Mouse (Mus musculus): ENCODE results near the gene Sh3rf1. TPM values are rescaled to one million over a fixed set of nuclear protein-coding genes. Genes with fewer than 3 reads are reported as not detected.
A peak's percentile ranks its signal among the peaks of the same experiment; 100 is the strongest.

Gene Sh3rf1
- polyA plus RNA-seq, 1 experiment from 2014 or later, result 6.4 TPM

DNA sequence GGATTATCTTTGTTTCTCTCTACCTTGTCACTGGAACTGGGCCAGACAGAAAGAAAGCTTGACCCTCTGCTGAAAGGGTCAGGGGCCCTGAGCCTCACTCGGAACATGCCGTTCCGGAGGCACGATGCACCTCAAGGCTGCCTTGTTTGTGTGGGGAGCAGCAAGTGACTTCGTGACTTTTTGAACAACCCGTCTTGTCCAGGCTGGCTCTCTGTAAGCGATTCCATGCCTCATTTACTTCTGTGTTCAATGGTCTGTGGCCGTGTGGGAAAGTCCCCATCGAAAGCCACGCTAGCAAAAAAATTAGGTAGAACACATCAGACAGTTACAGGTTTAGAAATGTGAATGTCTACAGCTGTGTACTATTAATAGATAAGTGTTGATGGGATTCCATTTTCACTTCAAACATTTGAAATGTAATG, 136.2 kb downstream of the Sh3rf1 start:
- WGBS (ENCODE audit: insufficient replicate concordance), result 43% methylated on average over 10 of the region's 10 CpGs
- Histone ChIP-seq H3K36me3 (ENCODE audit: control insufficient read depth, insufficient read depth, low read length) (no peaks in the 10 kb centered on the region), H3K9ac (ENCODE audit: low read depth, low read length) (no peak overlapping the region), H3K9me3 (replicated peaks; ENCODE audit: control insufficient read depth, low read length) (no peaks in the 10 kb centered on the region), H3K4me3 (ENCODE audit: low read depth, low read length) (no peak overlapping the region), H3K27ac (ENCODE audit: low read depth, low read length) (no peak overlapping the region), H3K4me1 (ENCODE audit: control insufficient read depth, insufficient read depth, low read length) (peaks cover 17% of the 10 kb centered on the region), H3K27me3 (ENCODE audit: control insufficient read depth, insufficient read depth, low read length) (no peaks in the 10 kb centered on the region), H3K4me2 (peak overlapping the region; percentile 31)
- ATAC-seq (replicated peaks; ENCODE audit: insufficient number of reproducible peaks, low FRiP score, low TSS enrichment), result no peak

DNA sequence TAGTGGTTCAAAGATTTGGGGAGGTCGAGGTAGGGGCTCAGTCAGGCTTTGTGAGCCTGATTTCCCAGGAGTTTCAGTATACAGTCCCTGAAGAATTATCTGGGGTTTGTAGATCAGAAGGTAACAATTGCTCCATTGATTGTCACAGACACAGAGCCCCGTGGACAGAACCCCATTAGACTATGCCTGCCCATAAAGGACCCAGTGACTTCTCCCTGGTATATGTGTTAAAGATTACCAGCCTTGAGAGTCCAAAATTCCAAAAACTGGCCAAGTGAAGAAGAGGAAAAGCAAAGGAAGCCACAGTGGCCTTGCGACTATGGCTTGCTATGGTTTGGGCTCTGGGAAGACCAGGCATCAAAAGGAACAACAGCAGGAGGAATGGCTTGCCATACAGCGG, 136.7 kb downstream of the Sh3rf1 start:
- no peak overlapping the region for H3K27ac ChIP-seq (ENCODE audit: low read depth, low read length)
- H3K9me3 ChIP-seq (replicated peaks; ENCODE audit: control insufficient read depth, low read length), result no peaks in the 10 kb centered on the region
- H3K4me3 ChIP-seq (ENCODE audit: low read depth, low read length), result no peak overlapping the region
- H3K4me1 ChIP-seq (ENCODE audit: control insufficient read depth, insufficient read depth, low read length), result peaks cover 17% of the 10 kb centered on the region
- H3K36me3 ChIP-seq (ENCODE audit: control insufficient read depth, insufficient read depth, low read length), result no peaks in the 10 kb centered on the region
- 78% methylated on average over 4 of the region's 4 CpGs for WGBS (ENCODE audit: insufficient replicate concordance)
- H3K9ac ChIP-seq (ENCODE audit: low read depth, low read length), result no peak overlapping the region
- no peaks in the 10 kb centered on the region for H3K27me3 ChIP-seq (ENCODE audit: control insufficient read depth, insufficient read depth, low read length)
- ATAC-seq (replicated peaks; ENCODE audit: insufficient number of reproducible peaks, low FRiP score, low TSS enrichment), result no peak
- no peak overlapping the region for H3K4me2 ChIP-seq

DNA sequence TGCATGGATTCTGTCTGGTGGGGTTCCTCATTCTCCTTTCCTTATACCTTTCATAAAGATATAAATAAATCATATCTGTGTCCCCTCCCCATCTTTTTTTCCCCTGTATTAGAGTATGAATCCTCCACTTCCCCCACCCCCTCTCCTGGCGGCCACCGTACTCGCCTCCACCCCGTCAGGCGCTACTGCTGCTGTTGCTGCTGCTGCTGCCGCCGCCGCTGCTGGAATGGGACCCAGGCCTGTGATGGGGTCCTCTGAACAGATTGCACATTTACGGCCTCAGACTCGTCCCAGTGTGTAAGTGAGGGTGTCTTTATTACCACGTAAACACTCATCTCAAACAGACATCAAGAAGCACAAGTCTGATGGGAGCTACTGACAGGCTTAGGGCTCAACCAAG, 137.8 kb downstream of the Sh3rf1 start:
- Histone ChIP-seq H3K9ac (ENCODE audit: low read depth, low read length) (no peak overlapping the region), H3K27me3 (ENCODE audit: control insufficient read depth, insufficient read depth, low read length) (no peaks in the 10 kb centered on the region), H3K27ac (ENCODE audit: low read depth, low read length) (no peak overlapping the region), H3K9me3 (replicated peaks; ENCODE audit: control insufficient read depth, low read length) (no peaks in the 10 kb centered on the region), H3K4me1 (ENCODE audit: control insufficient read depth, insufficient read depth, low read length) (peaks cover 15% of the 10 kb centered on the region), H3K4me3 (ENCODE audit: low read depth, low read length) (no peak overlapping the region), H3K36me3 (ENCODE audit: control insufficient read depth, insufficient read depth, low read length) (no peaks in the 10 kb centered on the region), H3K4me2 (no peak overlapping the region)
- ATAC-seq (replicated peaks; ENCODE audit: insufficient number of reproducible peaks, low FRiP score, low TSS enrichment), result no peak
- 92% methylated on average over 11 of the region's 11 CpGs for WGBS (ENCODE audit: insufficient replicate concordance)

DNA sequence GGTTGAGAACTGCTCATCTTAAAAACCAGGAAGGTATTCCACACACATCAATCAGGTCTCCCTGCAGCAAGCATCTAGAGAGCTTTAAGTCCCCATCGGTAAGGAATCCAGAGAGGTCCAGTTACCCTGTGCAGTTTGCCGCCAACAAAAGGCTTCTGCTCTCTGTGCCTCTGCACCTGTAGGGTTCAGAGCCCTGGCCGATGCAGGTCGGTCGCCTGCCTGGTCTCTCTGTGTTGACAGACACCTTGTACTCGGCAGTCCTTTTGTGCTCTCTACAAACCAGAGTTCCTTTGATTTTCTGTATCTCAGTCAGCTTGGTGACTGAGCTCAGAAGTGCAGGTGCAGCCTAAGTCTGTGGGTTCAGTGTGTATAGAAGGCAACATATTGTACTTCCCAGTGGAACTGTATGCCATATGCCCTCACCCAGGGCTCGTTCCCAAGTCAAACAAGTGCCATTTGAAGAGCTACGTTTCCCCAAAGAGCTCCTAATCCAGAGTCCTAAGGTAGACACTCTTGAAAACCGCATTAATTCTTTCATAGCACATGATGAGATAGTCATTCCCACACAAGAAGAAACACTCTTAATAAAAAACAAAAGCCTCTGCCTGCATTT, 138.7 kb downstream of the Sh3rf1 start:
- H3K4me3 ChIP-seq (ENCODE audit: low read depth, low read length), result no peak overlapping the region
- H3K9ac ChIP-seq (ENCODE audit: low read depth, low read length), result no peak overlapping the region
- no peak for ATAC-seq (replicated peaks; ENCODE audit: insufficient number of reproducible peaks, low FRiP score, low TSS enrichment)
- 77% methylated on average over 9 of the region's 9 CpGs for WGBS (ENCODE audit: insufficient replicate concordance)
- peaks cover 12% of the 10 kb centered on the region; the same call in 1 of the 2 replicates for H3K4me1 ChIP-seq (ENCODE audit: control insufficient read depth, insufficient read depth, low read length)
- no peaks in the 10 kb centered on the region for H3K36me3 ChIP-seq (ENCODE audit: control insufficient read depth, insufficient read depth, low read length)
- H3K9me3 ChIP-seq (replicated peaks; ENCODE audit: control insufficient read depth, low read length), result no peaks in the 10 kb centered on the region
- no peak overlapping the region for H3K4me2 ChIP-seq
- H3K27ac ChIP-seq (ENCODE audit: low read depth, low read length), result no peak overlapping the region
- H3K27me3 ChIP-seq (ENCODE audit: control insufficient read depth, insufficient read depth, low read length), result no peaks in the 10 kb centered on the region

DNA sequence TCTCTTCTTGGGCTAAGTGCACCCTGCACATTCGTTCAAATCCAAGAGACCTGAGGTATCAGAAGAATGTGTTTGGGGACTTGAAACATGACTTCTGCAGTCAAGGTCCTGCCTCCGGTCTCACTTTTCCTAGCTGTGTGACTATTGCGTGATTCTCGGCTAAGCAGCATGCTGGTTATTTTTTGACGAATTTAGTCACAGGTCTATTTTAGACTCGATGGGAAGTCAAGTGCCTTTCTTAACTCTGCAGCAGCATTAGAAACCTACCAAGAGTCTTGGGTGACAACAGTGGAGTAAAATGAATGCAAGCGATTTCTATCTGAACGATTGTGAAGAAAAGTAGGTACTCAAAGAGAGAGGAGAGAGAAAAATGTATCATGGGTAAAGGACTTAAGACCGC, 149.6 kb downstream of the Sh3rf1 start:
- H3K27ac ChIP-seq (ENCODE audit: low read depth, low read length), result no peak overlapping the region
- no peaks in the 10 kb centered on the region for H3K9me3 ChIP-seq (replicated peaks; ENCODE audit: control insufficient read depth, low read length)
- no peaks in the 10 kb centered on the region for H3K27me3 ChIP-seq (ENCODE audit: control insufficient read depth, insufficient read depth, low read length)
- no peak overlapping the region for H3K9ac ChIP-seq (ENCODE audit: low read depth, low read length)
- no peak overlapping the region for H3K4me2 ChIP-seq
- H3K4me1 ChIP-seq (ENCODE audit: control insufficient read depth, insufficient read depth, low read length), result peaks cover under 1% of the 10 kb centered on the region; the same call in 1 of the 2 replicates
- no peak overlapping the region for H3K4me3 ChIP-seq (ENCODE audit: low read depth, low read length)
- H3K36me3 ChIP-seq (ENCODE audit: control insufficient read depth, insufficient read depth, low read length), result no peaks in the 10 kb centered on the region
- no peak for ATAC-seq (replicated peaks; ENCODE audit: insufficient number of reproducible peaks, low FRiP score, low TSS enrichment)
- 86% methylated on average over 9 of the region's 9 CpGs for WGBS (ENCODE audit: insufficient replicate concordance)

DNA sequence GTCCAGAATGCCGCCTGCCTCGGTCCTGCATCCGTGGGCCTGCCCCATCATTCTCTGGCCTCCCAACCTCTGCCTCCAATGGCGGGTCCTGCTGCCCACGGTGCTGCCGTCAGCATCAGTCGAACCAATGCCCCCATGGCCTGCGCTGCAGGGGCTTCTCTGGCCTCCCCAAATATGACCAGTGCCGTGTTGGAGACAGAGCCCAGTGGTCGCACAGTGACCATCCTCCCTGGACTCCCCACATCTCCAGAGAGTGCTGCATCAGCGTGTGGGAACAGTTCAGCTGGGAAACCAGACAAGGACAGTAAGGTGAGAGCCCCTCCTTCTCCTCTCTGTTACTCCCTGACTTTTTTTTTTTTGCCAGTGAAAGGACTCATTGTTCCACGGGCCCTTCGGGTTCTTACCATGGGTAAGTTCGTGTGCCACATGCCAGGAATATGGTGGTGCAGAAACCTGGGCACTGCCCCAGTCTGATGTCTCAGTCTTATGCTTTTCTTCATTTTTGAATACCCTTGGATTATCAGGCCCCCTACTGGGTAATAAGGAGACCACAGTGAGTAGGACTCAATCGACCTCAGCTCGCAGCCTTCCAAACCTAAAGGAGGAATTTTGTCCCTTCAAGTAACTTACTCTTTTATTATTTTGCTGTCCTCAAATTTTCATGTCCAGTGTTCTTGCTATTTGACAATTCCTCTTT, 150.5 kb downstream of the Sh3rf1 start:
- Histone ChIP-seq H3K36me3 (ENCODE audit: control insufficient read depth, insufficient read depth, low read length) (no peaks in the 10 kb centered on the region), H3K27ac (ENCODE audit: low read depth, low read length) (no peak overlapping the region), H3K4me1 (ENCODE audit: control insufficient read depth, insufficient read depth, low read length) (peaks cover 8% of the 10 kb centered on the region), H3K9me3 (replicated peaks; ENCODE audit: control insufficient read depth, low read length) (no peaks in the 10 kb centered on the region), H3K4me3 (ENCODE audit: low read depth, low read length) (no peak overlapping the region), H3K27me3 (ENCODE audit: control insufficient read depth, insufficient read depth, low read length) (no peaks in the 10 kb centered on the region), H3K9ac (ENCODE audit: low read depth, low read length) (no peak overlapping the region), H3K4me2 (no peak overlapping the region)
- ATAC-seq (replicated peaks; ENCODE audit: insufficient number of reproducible peaks, low FRiP score, low TSS enrichment), result no peak
- WGBS (ENCODE audit: insufficient replicate concordance), result 87% methylated on average over 16 of the region's 16 CpGs

DNA sequence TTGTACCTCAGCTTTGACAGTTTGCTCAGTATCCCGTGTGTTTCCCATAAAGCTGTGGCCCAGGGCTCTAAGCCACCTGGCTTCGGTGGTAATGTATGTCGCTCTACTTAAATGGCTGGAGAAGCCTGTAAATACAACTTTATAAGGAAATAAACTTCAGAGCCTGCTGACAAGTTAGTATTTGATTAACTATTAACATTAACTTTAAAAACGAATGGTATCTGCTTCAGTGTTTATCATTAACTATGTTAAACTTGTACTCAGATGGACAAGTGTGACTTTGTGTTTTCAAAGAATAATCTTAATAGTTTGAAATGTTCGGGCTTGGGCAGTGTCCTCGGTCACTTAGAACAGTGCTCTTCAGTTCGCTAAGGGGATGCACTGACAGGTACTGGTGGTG, 151.5 kb downstream of the Sh3rf1 start:
- Histone ChIP-seq H3K9ac (ENCODE audit: low read depth, low read length) (no peak overlapping the region), H3K27me3 (ENCODE audit: control insufficient read depth, insufficient read depth, low read length) (no peaks in the 10 kb centered on the region), H3K4me1 (ENCODE audit: control insufficient read depth, insufficient read depth, low read length) (peaks cover 8% of the 10 kb centered on the region), H3K27ac (ENCODE audit: low read depth, low read length) (no peak overlapping the region), H3K36me3 (ENCODE audit: control insufficient read depth, insufficient read depth, low read length) (no peaks in the 10 kb centered on the region), H3K9me3 (replicated peaks; ENCODE audit: control insufficient read depth, low read length) (no peaks in the 10 kb centered on the region), H3K4me3 (ENCODE audit: low read depth, low read length) (no peak overlapping the region), H3K4me2 (no peak overlapping the region)
- 88% methylated on average over 7 of the region's 7 CpGs for WGBS (ENCODE audit: insufficient replicate concordance)
- ATAC-seq (replicated peaks; ENCODE audit: insufficient number of reproducible peaks, low FRiP score, low TSS enrichment), result no peak

DNA sequence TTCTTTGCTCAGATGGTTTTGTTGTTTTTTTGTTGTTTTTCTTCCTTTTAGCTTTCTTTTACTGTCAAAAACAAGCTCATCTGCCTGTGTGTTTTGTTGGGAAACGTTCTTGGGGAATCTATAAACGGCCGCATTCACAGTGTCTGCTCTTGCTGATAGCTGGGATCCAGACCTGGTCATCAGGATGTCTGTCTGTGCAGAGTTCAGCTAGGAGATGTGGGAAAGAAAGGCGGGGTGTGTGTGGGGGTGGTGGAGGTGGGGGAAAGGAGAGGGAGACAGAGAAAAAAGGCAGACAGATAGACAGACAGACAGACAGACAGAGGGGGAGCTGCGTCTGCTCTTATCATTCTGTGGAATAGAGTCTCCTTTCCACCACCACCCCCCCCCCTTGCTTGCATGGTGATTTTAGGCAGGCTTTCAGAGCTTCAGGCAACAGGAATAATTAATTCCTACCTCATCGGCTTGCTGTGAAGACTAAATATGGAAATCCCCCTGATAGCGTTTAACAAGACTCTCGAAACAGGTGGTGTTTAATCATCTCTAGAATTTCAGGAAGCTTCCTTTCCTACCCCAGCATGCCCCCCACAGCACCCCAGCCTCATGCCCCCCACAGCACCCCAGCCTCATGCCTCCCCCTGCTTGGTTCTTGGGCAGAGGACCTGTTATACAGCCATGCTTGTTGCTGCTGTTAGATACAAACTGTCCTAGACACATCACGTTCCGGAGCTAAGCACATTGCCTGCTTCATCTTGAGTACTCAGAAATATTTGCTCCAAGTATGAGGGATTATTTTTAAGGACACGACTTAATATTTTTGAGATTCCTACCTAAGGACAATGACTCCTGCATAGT, 155.4 kb downstream of the Sh3rf1 start:
- Histone ChIP-seq H3K27ac (ENCODE audit: low read depth, low read length) (no peak overlapping the region), H3K4me3 (ENCODE audit: low read depth, low read length) (no peak overlapping the region), H3K36me3 (ENCODE audit: control insufficient read depth, insufficient read depth, low read length) (no peaks in the 10 kb centered on the region), H3K4me1 (ENCODE audit: control insufficient read depth, insufficient read depth, low read length) (peaks cover 11% of the 10 kb centered on the region), H3K9ac (ENCODE audit: low read depth, low read length) (no peak overlapping the region), H3K27me3 (ENCODE audit: control insufficient read depth, insufficient read depth, low read length) (no peaks in the 10 kb centered on the region), H3K4me2 (no peak overlapping the region), H3K9me3 (replicated peaks; ENCODE audit: control insufficient read depth, low read length) (no peaks in the 10 kb centered on the region)
- 48% methylated on average over 11 of the region's 11 CpGs for WGBS (ENCODE audit: insufficient replicate concordance)
- no peak for ATAC-seq (replicated peaks; ENCODE audit: insufficient number of reproducible peaks, low FRiP score, low TSS enrichment)

All from heart, embryonic 11.5 days (tissue).